Mouse (Mus musculus) neural tube, embryonic 11.5 days (tissue): Measurements from ENCODE around the gene Gpr152. TPM values are rescaled to one million over a fixed set of nuclear protein-coding genes. Genes with fewer than 3 reads are reported as not detected.
A peak's percentile ranks its signal among the peaks of the same experiment; 100 is the strongest.

Experiments
- ATAC-seq: fragments of 200-750 bp; cut with Nextera tagmentation; 2 replicates; pipeline ENCODE4 v1.8.0; 2017; ENCODE audit warnings: moderate number of reproducible peaks, mild to moderate bottlenecking, moderate TSS enrichment, moderate library complexity; ENCODE audit not compliant: insufficient read depth, low FRiP score, low TSS enrichment
- DNase-seq: peaks from one replicate; pipeline ENCODE4 v3.0.0-alpha.2; 2015; ENCODE audit warnings: low spot score
- H3K27ac ChIP-seq: fragments of 300-500 bp; sonication (generic); 2 replicates; pipeline ENCODE4 v1.5.1; 2014; ENCODE audit warnings: low read depth, mild to moderate bottlenecking, low read length
- H3K27me3 ChIP-seq: fragments of 300-500 bp; sonication (generic); 2 replicates; pipeline ENCODE4 v1.6.1; 2014; ENCODE audit warnings: mild to moderate bottlenecking, low read length, mixed read lengths; ENCODE audit not compliant: control insufficient read depth, insufficient read depth
- H3K36me3 ChIP-seq: fragments of 300-500 bp; sonication (generic); 2 replicates; pipeline ENCODE4 v1.6.1; 2014; ENCODE audit warnings: mild to moderate bottlenecking, low read length, moderate library complexity, mixed read lengths; ENCODE audit not compliant: control insufficient read depth, insufficient read depth
- H3K4me1 ChIP-seq: fragments of 300-500 bp; sonication (generic); 2 replicates; pipeline ENCODE4 v1.6.1; 2014; ENCODE audit warnings: low read length, mixed read lengths; ENCODE audit not compliant: control insufficient read depth, insufficient read depth
- H3K4me2 ChIP-seq: fragments of 300-500 bp; sonication (generic); 2 replicates; pipeline ENCODE4 v1.6.1; 2014; ENCODE audit warnings: low read depth, mild to moderate bottlenecking, moderate library complexity
- H3K4me3 ChIP-seq: fragments of 300-500 bp; sonication (generic); 2 replicates; pipeline ENCODE4 v1.5.1; 2014; ENCODE audit warnings: low read depth, low read length
- H3K9ac ChIP-seq: fragments of 300-500 bp; sonication (generic); 2 replicates; pipeline ENCODE4 v1.6.1; 2014; ENCODE audit warnings: mild to moderate bottlenecking, low read length
- H3K9me3 ChIP-seq: fragments of 300-500 bp; sonication (generic); 2 replicates; pipeline ENCODE4 v1.6.1; 2016; ENCODE audit warnings: low read length; ENCODE audit not compliant: control insufficient read depth
- WGBS: fragments of 180-500 bp; shearing (Covaris S2); extraction: QIAGEN DNeasy Blood & Tissue Kit; methylation state at CpG from one replicate; pipeline ENCODE4 v1.1.7; 2014; 5-methylcytosine and 5-hydroxymethylcytosine counted together
- polyA plus RNA-seq: library from polyadenylated mRNA; unstranded; fragments of >200 nt; fragmentation: Nextera tagmentation; extraction: Ambion mirVana; gene quantifications from 2 replicates; pipeline ENCODE4 v1.2.1, GENCODE M21; 2014

The Gpr152 gene
- polyA plus RNA-seq, 1 experiment from 2014 or later, result not detected

GRCm38 (mm10) chr19:4143759-4144268, 4.2 kb downstream of the Gpr152 start, which contains the start of gene Cabp4:
Cabp4 (minus strand) TSS chr19:4144033.
- no peak within 1 kb of the TSS for H3K4me2 ChIP-seq
- no peaks in the 10 kb centered on the region for H3K4me1 ChIP-seq
- WGBS, result 85% methylated on average over 7 of the region's 7 CpGs
- H3K9ac ChIP-seq, result no peak within 1 kb of the TSS
- H3K4me3 ChIP-seq, result no peak within 1 kb of the TSS
- ATAC-seq (no peak), DNase-seq (no peak)
- no peaks in the 10 kb centered on the region for H3K9me3 ChIP-seq
- no peak within 1 kb of the TSS for H3K27ac ChIP-seq
- H3K36me3 ChIP-seq, result no peaks in the 10 kb centered on the region
- no peaks in the 10 kb centered on the region for H3K27me3 ChIP-seq

- Histone ChIP-seq H3K9ac (no peak overlapping the region), H3K36me3 (no peaks in the 10 kb centered on the region), H3K27me3 (no peaks in the 10 kb centered on the region), H3K9me3 (no peaks in the 10 kb centered on the region), H3K4me3 (no peak overlapping the region), H3K27ac (no peak overlapping the region), H3K4me2 (no peak overlapping the region), H3K4me1 (peaks cover 8% of the 10 kb centered on the region)
- WGBS, result 84% methylated on average over 16 of the region's 16 CpGs
- ATAC-seq (no peak), DNase-seq (no peak)
Measured at GRCm38 (mm10) chr19:4144550-4145498, 5.2 kb downstream of the Gpr152 start.

DNA sequence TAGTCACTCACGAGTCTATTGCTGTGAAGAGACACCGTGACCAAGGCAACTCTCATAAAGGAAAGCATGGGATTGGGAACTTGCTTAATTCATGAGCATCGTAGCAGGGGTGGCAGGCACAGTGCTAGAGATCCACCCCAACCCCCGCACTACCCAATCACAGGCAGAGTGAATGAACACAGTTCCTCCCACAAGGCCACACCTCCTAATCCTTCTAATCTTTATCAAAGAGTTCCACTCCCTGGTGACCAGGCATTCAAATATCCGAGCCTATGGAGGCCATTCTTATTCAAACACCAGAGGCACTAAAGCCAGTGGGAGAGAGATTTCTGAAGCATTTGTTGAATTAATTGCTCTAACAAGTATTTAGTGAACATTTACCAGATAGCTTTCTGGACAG, 6.3 kb downstream of the Gpr152 start:
- DNase-seq (no peak), ATAC-seq (no peak)
- H3K9ac ChIP-seq, result no peak overlapping the region
- no peaks in the 10 kb centered on the region for H3K9me3 ChIP-seq
- H3K27me3 ChIP-seq, result no peaks in the 10 kb centered on the region
- H3K4me1 ChIP-seq, result peaks cover 8% of the 10 kb centered on the region
- 88% methylated on average over 5 of the region's 5 CpGs for WGBS
- H3K4me2 ChIP-seq, result no peak overlapping the region
- no peaks in the 10 kb centered on the region; the same call in 1 of the 2 replicates for H3K36me3 ChIP-seq
- H3K27ac ChIP-seq, result no peak overlapping the region
- H3K4me3 ChIP-seq, result no peak overlapping the region

DNA sequence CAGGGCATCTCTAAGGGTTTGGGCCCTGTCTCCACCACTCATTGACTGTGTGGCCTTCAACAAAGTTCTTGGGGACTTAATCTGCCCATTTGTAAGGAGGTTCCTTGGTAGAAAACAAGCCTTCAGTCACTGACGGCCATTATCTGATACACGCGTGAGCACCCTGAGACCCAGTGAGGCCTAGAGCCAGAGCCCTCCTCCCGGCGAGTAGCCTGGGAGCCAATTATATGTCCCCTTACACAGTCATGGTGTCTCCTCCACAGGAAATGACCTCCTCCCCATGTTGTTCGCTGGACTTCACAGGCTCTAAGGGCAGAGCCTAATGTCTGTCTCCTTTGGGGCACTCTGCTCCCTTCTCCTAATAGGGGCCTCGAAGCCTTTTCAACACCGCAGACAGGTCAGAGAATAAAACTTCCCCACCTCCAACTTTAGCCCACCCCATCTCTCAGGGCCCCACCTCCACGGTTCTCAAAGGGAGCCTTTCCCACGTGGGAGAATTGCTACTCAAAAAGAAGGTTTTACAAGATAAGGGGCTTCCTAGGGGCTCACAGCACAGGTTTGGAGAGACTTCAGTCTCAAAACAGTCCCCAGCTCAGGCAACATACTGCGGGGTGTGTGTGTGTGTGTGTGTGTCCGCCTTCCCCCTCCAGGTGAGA, 6.9 kb downstream of the Gpr152 start:
- WGBS, result 64% methylated on average over 12 of the region's 12 CpGs

GRCm38 (mm10) chr19:4147022-4147405, 7.4 kb downstream of the Gpr152 start:
- Histone ChIP-seq H3K27me3 (no peaks in the 10 kb centered on the region), H3K9ac (no peak overlapping the region), H3K4me3 (no peak overlapping the region), H3K4me2 (no peak overlapping the region), H3K27ac (no peak overlapping the region), H3K36me3 (peaks cover 3% of the 10 kb centered on the region; the same call in 1 of the 2 replicates), H3K4me1 (peaks cover 8% of the 10 kb centered on the region), H3K9me3 (no peaks in the 10 kb centered on the region)
- WGBS, result 61% methylated on average over 3 of the region's 3 CpGs
- no peak for ATAC-seq
- DNase-seq, result no peak

More for the DNA sequence above, 6.9 kb downstream of the Gpr152 start:
- H3K36me3 ChIP-seq, result peaks cover 3% of the 10 kb centered on the region; the same call in 1 of the 2 replicates
- H3K4me3 ChIP-seq, result no peak overlapping the region
- peaks cover 8% of the 10 kb centered on the region for H3K4me1 ChIP-seq
- H3K27me3 ChIP-seq, result no peaks in the 10 kb centered on the region
- ATAC-seq (no peak), DNase-seq (no peak)
- H3K27ac ChIP-seq, result no peak overlapping the region
- no peak overlapping the region for H3K4me2 ChIP-seq
- H3K9ac ChIP-seq, result no peak overlapping the region
- H3K9me3 ChIP-seq, result no peaks in the 10 kb centered on the region

DNA sequence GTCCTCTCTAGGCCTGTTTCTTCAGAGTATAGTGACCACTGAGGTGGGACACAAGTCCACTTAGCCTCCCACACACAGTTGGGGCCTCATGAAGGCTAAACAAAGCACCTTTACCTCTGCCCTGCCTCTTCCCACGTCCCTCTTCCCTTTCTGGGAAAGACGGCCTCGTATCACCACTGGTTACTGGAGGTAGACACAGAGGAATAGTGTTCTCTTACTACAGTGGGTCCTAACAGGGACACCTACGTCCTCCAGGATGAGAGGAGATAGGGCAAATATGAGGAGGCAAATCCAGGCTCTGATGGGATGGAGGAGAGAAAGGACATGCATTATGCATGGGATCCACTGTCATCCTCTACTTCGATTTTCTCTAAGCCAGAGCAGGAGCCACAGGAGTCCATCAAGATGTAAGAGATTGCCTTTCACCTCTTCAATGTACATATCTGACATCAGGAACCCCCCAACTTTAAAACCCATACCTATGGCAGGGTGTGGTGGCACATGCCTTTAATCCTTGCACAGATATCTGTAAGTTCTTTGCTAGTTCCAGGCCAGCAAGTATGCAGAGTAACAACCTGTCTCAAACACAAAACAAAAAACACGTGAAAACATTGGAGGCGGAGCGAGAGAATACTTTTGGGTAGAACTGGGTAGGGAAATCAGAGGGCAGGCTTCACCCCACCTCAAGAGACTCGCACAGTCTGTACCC, 8.3 kb downstream of the Gpr152 start:
- 39% methylated on average over 9 of the region's 9 CpGs for WGBS
- Histone ChIP-seq H3K27me3 (no peaks in the 10 kb centered on the region), H3K27ac (no peak overlapping the region), H3K9me3 (no peaks in the 10 kb centered on the region), H3K9ac (0 out of 2 replicates have a peak overlapping the region, but pooled peaks have one; percentile 2), H3K4me2 (peak overlapping the region; percentile 64), H3K4me3 (peak overlapping the region; percentile 80), H3K36me3 (peaks cover 3% of the 10 kb centered on the region; the same call in 1 of the 2 replicates), H3K4me1 (peaks cover 8% of the 10 kb centered on the region)
- ATAC-seq (no peak), DNase-seq (no peak)

- H3K36me3 ChIP-seq, result peaks cover 3% of the 10 kb centered on the region; the same call in 1 of the 2 replicates
- H3K9me3 ChIP-seq, result no peaks in the 10 kb centered on the region
- H3K9ac ChIP-seq, result peak within 1 kb of the TSS; percentile 78
- H3K27me3 ChIP-seq, result no peaks in the 10 kb centered on the region
- no peak within 1 kb of the TSS; the same call in 1 of the 2 replicates for H3K27ac ChIP-seq
- peak within 1 kb of the TSS; percentile 80 for H3K4me3 ChIP-seq
- WGBS, result under 1% methylated on average over 27 of the region's 33 CpGs
- ATAC-seq, result peak; percentile 97
- DNase-seq, result peak; percentile 95
- H3K4me2 ChIP-seq, result peak within 1 kb of the TSS; percentile 64
- peaks cover 8% of the 10 kb centered on the region for H3K4me1 ChIP-seq
Measured at GRCm38 (mm10) chr19:4148491-4148806, 8.9 kb downstream of the Gpr152 start, which contains the start of gene Coro1b. Coro1b (plus strand) TSS chr19:4148619.

- ATAC-seq, result no peak
- peak overlapping the region; percentile 64 for H3K4me2 ChIP-seq
- H3K36me3 ChIP-seq, result peaks cover 3% of the 10 kb centered on the region; the same call in 1 of the 2 replicates
- H3K4me3 ChIP-seq, result peak overlapping the region; percentile 80
- DNase-seq, result no peak
- 6% methylated on average over 6 of the region's 8 CpGs for whole genome bisulfite sequencing
- H3K27ac ChIP-seq, result no peak overlapping the region; the same call in 1 of the 2 replicates
- peaks cover 8% of the 10 kb centered on the region for H3K4me1 ChIP-seq
- no peaks in the 10 kb centered on the region for H3K9me3 ChIP-seq
- H3K27me3 ChIP-seq, result no peaks in the 10 kb centered on the region
- peak overlapping the region; percentile 78 for H3K9ac ChIP-seq
Measured at GRCm38 (mm10) chr19:4148819-4149218, 9.2 kb downstream of the Gpr152 start.
